Mouse (Mus musculus) erythroblast, embryonic 14.5 days (primary cell): ENCODE results near the gene Fkbp2.

ENCODE experiments used
- GATA1 ChIP-seq: IDR thresholded peaks from 2 replicates; pipeline ENCODE4 v1.6.1; 2012; ENCODE audit warnings: low read length, inconsistent platforms, mixed read lengths
- TAL1 ChIP-seq: IDR thresholded peaks from 3 replicates; pipeline ENCODE4 v1.6.1; 2012; ENCODE audit warnings: low read length, inconsistent platforms, mixed read lengths

- TF ChIP-seq GATA1 (no peak), TAL1 (no peak)
Observed at GRCm38 (mm10) chr19:6939106-6940002, 40.9 kb downstream of the Fkbp2 start.
